Mouse (Mus musculus) c-Kit-positive CD71-positive TER-119-negative erythroid progenitor cells, embryonic 14.5 days (primary cell): Measurements from ENCODE around the gene Tmem216.

Experiments
- DNase-seq: peaks from one replicate; pipeline ENCODE4 v3.0.0-alpha.2; 2013; ENCODE audit warnings: low read depth

Tmem216 gene

DNA sequence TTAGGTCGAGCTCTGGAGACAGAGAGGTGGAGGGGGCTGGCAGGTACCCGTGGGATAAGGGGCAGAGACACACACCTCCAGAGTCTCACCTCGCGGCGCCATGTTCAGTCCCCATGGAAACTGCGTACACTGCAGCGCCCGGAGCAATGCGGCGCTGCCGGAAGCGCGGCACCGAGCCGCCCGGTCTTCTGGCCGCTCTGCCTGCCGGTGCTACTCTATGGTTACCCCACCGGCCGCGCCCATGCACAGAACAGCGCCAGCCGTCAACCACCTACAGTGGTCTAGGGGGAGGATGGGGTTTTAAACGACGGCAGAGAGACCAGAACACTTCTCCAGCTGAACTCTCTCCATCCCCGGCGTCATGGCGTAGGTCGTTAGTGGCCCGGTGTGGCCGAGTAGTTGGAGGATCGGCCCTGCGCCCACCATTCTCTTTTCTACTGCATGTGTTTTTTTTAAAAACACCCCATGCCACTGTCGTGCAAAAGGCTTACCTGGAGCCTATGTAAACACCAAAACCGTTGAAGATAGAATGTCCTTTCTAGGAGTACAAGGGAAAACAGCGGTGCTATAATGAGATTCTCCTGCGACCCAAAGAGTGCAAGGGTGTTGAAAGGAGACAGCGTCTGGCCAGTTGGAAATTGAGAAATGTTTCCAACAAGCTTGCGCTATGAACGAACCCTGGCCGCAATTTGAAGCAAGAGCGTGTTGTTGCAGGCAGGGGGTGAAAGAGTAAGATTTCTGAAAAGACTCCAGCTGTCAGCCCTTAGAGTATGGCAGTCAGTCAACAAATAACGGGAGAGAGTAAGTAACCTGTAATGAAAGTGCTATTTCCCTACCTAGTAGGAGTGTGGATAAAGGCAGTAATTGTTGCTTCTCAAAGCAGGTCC is at the start of gene Tmem216:
Gene Tmem216 (minus strand): TSS at position 615 of the 887 bp plus-strand sequence.
- DNase-seq: peak; percentile 75

- peak; percentile 97 for DNase-seq
Observed at GRCm38 (mm10) chr19:10605293-10605900, 49.4 kb upstream of the Tmem216 start, which contains the start of the genes Ddb1 and Tkfc. Ddb1 (plus strand) TSS chr19:10605327. Tkfc (minus strand) TSS chr19:10605654.

- no peak for DNase-seq
Observed at GRCm38 (mm10) chr19:10604534-10604933, 48.5 kb upstream of the Tmem216 start.

DNA sequence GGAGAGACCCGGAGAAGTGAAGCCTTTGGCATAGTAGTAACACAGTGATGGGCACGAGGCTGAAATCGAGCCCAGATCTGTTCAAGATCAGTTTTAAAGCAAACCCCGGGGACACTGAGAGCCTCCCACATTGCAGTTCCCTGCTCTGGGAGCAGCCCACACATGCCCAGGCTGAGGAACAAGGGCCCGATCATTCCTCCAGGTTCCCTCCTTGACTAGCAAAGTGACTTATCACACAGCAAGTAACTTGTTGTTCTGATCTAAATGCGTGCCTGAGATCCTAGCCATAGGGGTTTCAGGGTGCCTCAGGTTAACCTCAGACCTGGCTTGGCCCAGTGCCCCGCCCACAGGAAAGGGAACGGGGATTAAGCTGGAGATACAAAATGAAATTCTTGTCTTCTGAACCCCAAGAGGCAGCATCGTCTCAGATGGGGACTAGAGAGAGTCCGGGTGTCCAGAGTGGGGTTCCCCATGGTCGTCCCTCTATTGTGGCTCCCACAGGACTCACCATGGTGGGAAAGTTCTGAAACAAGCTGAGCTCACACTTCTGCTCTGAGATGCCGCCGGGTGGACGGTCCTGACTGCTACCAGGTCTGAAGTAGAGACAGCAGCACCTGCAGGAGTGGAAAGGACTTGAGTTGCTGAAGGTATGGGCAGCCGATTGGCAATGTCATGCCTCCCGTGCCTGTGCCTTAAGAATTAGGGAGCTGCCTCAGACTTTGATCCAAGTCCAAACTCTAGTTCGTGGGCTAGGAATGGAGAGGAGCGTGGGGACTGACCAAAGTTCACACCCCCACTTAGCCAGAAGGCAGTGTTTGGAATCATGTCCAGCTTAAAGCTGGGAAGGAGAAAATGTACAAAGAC is 47.9 kb upstream of the Tmem216 start:
- DNase-seq: no peak

DNA sequence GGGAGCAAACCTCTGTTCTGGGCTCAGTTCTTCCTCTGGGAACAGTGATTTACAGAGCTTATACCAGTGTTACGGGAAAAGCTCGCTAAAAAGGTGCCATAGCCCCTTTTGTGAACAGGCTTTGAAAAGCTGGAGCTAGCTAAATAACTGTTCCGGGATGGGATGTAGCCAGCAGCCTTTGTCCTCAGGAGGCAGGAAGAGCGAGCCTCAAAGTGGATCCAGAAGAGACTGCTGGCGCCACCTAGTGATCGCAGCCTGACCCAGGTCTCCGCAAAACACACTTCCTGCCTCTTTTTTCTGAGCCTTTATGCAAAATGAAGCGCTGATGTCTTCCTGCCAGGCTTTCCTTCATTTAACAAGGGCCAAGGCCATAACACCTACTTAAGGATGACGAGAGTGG is 46.7 kb upstream of the Tmem216 start:
- DNase-seq: peak; percentile 83

- DNase-seq: no peak
Observed at GRCm38 (mm10) chr19:10602247-10602769, 46.3 kb upstream of the Tmem216 start.

- DNase-seq: no peak
Observed at GRCm38 (mm10) chr19:10599648-10600047, 43.6 kb upstream of the Tmem216 start.

DNA sequence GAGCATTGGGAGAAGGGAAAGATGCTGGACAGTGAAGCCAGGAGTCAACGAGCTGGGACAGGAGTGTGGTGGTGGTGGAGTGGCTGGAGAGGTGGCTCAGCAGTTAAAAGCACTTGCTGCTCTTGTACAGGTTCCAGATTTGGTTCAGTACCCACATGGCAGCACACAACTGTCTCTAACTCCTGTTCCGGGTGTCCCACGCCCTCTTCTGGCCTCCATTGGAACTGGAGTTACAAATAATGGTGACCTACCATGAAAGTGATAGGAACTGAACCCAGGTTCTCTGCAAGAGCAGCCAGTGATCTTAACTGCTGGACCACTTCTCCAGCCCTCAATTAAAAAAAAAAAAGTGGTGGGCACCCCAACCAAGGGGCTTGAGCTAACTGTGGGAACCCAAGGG is 42.1 kb upstream of the Tmem216 start:
- peak; percentile 39 for DNase-seq

DNA sequence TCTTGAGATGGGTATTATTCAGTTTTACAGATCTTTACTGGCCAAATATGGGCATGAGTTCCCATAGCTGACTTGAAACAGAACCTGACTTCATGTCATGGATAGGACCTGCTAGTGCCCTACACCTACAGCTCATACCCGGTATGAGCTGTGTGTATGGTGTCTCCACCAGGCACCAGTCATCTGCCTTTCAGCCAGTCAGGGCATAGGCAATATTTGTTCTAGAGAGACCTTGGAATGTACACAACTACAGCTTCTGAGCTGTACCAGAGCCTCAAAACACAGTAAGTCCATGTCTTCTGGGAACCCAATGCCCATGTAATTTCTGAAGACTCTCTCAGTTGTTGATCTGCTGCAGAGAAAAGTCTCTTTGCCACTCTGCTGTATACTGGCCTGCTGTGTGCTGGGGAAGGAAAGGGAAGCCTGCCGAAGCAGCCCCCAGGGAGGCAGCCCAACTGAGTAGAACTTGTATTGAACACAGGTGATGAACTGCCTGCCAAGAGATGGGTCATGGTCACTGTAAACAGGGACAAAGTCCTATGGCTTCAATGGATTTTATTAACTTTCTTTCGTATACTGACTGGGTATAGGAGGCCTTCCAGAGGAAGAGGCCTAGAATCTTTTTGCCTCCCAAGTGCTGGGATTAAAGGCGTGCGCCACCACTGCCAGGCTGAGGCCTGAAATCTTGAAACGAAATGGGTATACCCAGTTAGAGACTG is 35.8 kb upstream of the Tmem216 start:
- no peak for DNase-seq

GRCm38 (mm10) chr19:10590301-10590700 is 34.3 kb upstream of the Tmem216 start:
- no peak for DNase-seq

- no peak for DNase-seq
Observed at GRCm38 (mm10) chr19:10589127-10589857, 33.3 kb upstream of the Tmem216 start.

DNA sequence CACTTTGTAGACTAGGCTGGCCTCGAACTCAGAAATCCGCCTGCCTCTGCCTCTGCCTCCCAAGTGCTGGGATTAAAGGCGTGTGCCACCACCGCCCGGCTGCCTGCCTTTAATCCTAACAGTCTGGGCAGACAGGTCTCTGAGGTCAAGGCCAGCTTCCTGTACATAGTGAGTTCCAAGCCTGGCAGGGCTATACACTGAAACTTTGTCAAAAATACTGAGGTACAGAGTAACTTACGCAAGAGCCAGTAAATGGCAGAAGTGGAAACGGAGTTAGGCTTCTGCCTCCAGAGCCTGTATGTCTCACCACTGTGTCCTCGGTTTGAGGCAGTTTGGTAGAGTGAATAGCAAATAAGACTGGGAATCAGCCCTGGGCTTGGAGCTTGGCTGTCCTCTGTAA is 31.2 kb upstream of the Tmem216 start:
- no peak for DNase-seq

DNA sequence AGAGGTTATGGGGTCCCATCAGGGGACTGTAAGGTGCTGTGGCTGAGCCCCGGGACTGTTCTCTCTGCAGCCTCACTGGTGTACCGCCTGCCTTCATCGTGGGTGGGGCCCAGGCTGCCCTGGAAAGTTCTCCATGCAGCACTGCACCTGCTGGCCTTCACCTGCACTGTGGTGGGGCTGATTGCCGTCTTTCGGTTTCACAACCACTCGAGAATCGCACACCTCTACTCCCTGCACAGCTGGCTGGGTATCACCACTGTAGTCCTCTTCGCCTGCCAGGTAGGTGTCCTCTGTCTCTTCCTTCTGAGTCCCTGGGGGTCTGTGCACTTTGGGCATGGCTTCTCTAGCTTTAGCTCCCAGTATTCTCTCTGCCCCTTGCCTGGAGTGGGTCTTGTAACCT is 29.1 kb upstream of the Tmem216 start:
- DNase-seq: no peak

GRCm38 (mm10) chr19:10583550-10584146 is 27.6 kb upstream of the Tmem216 start:
- no peak for DNase-seq

DNA sequence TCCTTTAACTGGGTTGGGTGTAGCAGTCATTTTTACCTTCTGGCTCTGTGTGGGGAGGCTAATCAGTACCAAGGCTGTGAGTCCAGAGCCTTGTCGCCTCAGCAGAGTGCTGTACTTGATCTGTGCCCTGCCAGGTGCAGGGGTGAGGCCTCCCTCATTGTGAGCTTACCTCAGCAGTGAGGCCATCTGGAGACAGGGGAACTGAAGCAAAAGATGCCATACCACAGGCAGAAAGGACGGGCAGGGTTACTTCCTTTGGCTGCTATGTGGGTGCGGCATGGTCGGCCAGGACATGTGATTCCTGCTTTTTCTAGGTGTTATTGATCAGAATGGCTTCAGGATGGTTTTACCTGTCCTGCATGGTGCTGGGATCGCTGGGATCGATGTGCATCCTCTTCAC is 25.9 kb upstream of the Tmem216 start:
- no peak for DNase-seq

GRCm38 (mm10) chr19:10580761-10581160 is 24.7 kb upstream of the Tmem216 start:
- DNase-seq: no peak

DNA sequence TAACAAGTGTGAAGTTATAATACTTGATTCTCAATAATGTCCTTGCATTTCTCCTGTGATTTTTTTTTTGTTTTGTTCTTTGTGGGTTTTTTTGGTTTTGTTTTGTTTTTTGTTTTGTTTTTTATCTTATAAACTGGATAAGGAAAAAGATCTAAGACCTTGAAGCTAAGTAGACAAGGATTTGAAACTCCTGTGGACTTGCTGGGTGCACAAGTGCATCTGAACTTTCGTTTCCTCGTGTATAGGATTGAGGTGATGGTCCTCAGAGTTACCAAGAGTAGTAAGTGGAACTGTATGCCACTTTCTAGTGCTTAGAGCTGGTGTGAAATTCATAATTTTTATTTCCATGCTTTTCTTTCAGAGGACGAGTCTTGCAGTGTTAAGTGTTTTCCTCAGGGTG is 24.1 kb upstream of the Tmem216 start:
- no peak for DNase-seq

DNA sequence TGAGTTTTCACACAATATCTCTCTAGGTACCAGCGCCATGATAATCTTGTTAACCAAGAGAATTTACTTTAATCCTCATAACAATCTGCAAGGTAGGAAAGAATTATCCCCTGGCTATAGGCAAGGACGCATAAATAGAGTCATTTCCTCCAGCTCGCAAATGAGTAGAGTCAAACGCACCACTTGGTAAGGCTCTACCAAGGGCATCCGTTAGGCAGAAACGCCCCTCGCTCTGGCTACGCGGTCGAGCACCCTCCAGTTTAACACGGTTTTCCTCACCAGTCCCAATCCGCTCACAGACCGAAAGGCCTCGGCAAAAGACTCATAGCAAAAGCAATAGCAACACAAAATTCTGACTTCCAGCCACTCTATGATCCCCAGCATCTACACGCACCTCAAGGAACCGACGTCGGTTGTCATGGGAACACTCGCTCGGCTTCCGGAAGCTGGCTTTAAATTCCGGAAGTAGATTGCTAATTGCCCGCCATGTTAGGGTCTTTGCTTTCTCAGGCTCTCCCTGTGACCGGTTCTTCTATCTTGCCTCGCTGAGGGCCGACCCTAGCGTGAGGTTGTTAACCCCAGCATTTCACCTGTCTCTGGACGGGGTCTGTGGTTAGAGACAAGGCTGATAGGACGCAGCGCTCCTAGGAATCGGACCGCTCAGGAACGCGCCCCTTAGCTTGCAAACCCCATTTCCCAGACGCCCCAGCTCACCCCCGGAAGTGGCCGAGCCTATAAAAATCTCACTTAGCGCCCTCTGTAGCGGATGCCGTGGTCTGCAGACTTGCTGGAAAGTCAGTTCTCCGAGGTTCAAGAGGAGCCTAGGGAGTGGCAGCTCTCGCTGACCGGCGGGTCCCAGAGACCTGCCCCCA is 20.9 kb upstream of the Tmem216 start, which contains the start of the genes Cyb561a3 and Tmem138:
Gene Cyb561a3 (plus strand): TSS at position 483 of the 872 bp plus-strand sequence.
Gene Tmem138 (minus strand): TSS at position 673 of the 872 bp plus-strand sequence.
- DNase-seq: peak; percentile 93

- no peak for DNase-seq
Observed at GRCm38 (mm10) chr19:10569627-10570026, 13.6 kb upstream of the Tmem216 start.
